Mouse (Mus musculus): Measurements from ENCODE around the gene Gm12830. TPM values are rescaled to one million over a fixed set of nuclear protein-coding genes. Genes with fewer than 3 reads are reported as not detected.

The Gm12830 gene
- polyA plus RNA-seq, 1 experiment = not detected

- H3K4me1 ChIP-seq (ENCODE audit: control insufficient read depth, insufficient read depth, low read length) = no peaks in the 10 kb centered on the region
- no peak for DNase-seq
- TF ChIP-seq CTCF (IDR thresholded peaks at IDR 0.05; ENCODE audit: insufficient read depth, low read length) (no peak), POLR2A (IDR thresholded peaks at IDR 0.05; ENCODE audit: borderline replicate concordance, extremely low read depth, low read depth, low read length) (no peak)
- WGBS = 19% methylated on average over 9 of the region's 11 CpGs
- H3K4me3 ChIP-seq (replicated peaks; ENCODE audit: extremely low read depth, low read depth, low read length) = no peak overlapping the region
Measured at GRCm38 (mm10) chr4:114842376-114842960, 20.9 kb downstream of the Gm12830 start.

- no peak for DNase-seq
- WGBS = 4% methylated on average over 51 of the region's 51 CpGs
- Histone ChIP-seq H3K4me1 (ENCODE audit: control insufficient read depth, insufficient read depth, low read length) (no peaks in the 10 kb centered on the region), H3K4me3 (replicated peaks; ENCODE audit: extremely low read depth, low read depth, low read length) (no peak overlapping the region)
- TF ChIP-seq CTCF (IDR thresholded peaks at IDR 0.05; ENCODE audit: insufficient read depth, low read length) (no peak), POLR2A (IDR thresholded peaks at IDR 0.05; ENCODE audit: borderline replicate concordance, extremely low read depth, low read depth, low read length) (no peak)
Measured at GRCm38 (mm10) chr4:114843097-114843721, 21.7 kb downstream of the Gm12830 start.

GRCm38 (mm10) chr4:114844600-114844999 lies 23.1 kb downstream of the Gm12830 start:
- Histone ChIP-seq H3K4me1 (ENCODE audit: control insufficient read depth, insufficient read depth, low read length) (no peaks in the 10 kb centered on the region), H3K4me3 (replicated peaks; ENCODE audit: extremely low read depth, low read depth, low read length) (no peak overlapping the region)
- WGBS = 46% methylated on average over 1 of the region's 1 CpGs
- TF ChIP-seq POLR2A (IDR thresholded peaks at IDR 0.05; ENCODE audit: borderline replicate concordance, extremely low read depth, low read depth, low read length) (no peak), CTCF (IDR thresholded peaks at IDR 0.05; ENCODE audit: insufficient read depth, low read length) (no peak)
- DNase-seq = no peak

- no peaks in the 10 kb centered on the region for H3K4me1 ChIP-seq (ENCODE audit: control insufficient read depth, insufficient read depth, low read length)
- no peak for DNase-seq
- TF ChIP-seq CTCF (IDR thresholded peaks at IDR 0.05; ENCODE audit: insufficient read depth, low read length) (no peak), POLR2A (IDR thresholded peaks at IDR 0.05; ENCODE audit: borderline replicate concordance, extremely low read depth, low read depth, low read length) (no peak)
- H3K4me3 ChIP-seq (replicated peaks; ENCODE audit: extremely low read depth, low read depth, low read length) = no peak overlapping the region
- WGBS = 55% methylated on average over 4 of the region's 4 CpGs
Measured at GRCm38 (mm10) chr4:114845622-114846021, 24.1 kb downstream of the Gm12830 start.

- Histone ChIP-seq H3K4me3 (replicated peaks; ENCODE audit: extremely low read depth, low read depth, low read length) (no peak overlapping the region), H3K4me1 (ENCODE audit: control insufficient read depth, insufficient read depth, low read length) (no peaks in the 10 kb centered on the region)
- DNase-seq = no peak
- WGBS = 86% methylated on average over 6 of the region's 6 CpGs
- TF ChIP-seq POLR2A (IDR thresholded peaks at IDR 0.05; ENCODE audit: borderline replicate concordance, extremely low read depth, low read depth, low read length) (no peak), CTCF (IDR thresholded peaks at IDR 0.05; ENCODE audit: insufficient read depth, low read length) (no peak)
Measured at GRCm38 (mm10) chr4:114846723-114847122, 25.2 kb downstream of the Gm12830 start.

- 51% methylated on average over 2 of the region's 2 CpGs for WGBS
Measured at GRCm38 (mm10) chr4:114853968-114854367, 32.4 kb downstream of the Gm12830 start.

GRCm38 (mm10) chr4:114858426-114858825 lies 36.9 kb downstream of the Gm12830 start:
- TF ChIP-seq POLR2A (IDR thresholded peaks at IDR 0.05; ENCODE audit: borderline replicate concordance, extremely low read depth, low read depth, low read length) = no peak
- TF ChIP-seq CTCF (IDR thresholded peaks at IDR 0.05; ENCODE audit: insufficient read depth, low read length) = no peak
- Histone ChIP-seq H3K4me1 (ENCODE audit: control insufficient read depth, insufficient read depth, low read length) (no peaks in the 10 kb centered on the region), H3K4me3 (replicated peaks; ENCODE audit: extremely low read depth, low read depth, low read length) (no peak overlapping the region)
- DNase-seq = no peak
- WGBS = 55% methylated on average over 5 of the region's 5 CpGs

More at GRCm38 (mm10) chr4:114853968-114854367, 32.4 kb downstream of the Gm12830 start:
- no peak for TF ChIP-seq CTCF (IDR thresholded peaks at IDR 0.05; ENCODE audit: insufficient read depth, low read length)
- no peak for TF ChIP-seq POLR2A (IDR thresholded peaks at IDR 0.05; ENCODE audit: borderline replicate concordance, extremely low read depth, low read depth, low read length)
- no peak for DNase-seq
- Histone ChIP-seq H3K4me3 (replicated peaks; ENCODE audit: extremely low read depth, low read depth, low read length) (no peak overlapping the region), H3K4me1 (ENCODE audit: control insufficient read depth, insufficient read depth, low read length) (no peaks in the 10 kb centered on the region)

- Histone ChIP-seq H3K4me3 (replicated peaks; ENCODE audit: extremely low read depth, low read depth, low read length) (no peak overlapping the region), H3K4me1 (ENCODE audit: control insufficient read depth, insufficient read depth, low read length) (no peaks in the 10 kb centered on the region)
- 79% methylated on average over 5 of the region's 5 CpGs for WGBS
- DNase-seq = no peak
- TF ChIP-seq CTCF (IDR thresholded peaks at IDR 0.05; ENCODE audit: insufficient read depth, low read length) (no peak), POLR2A (IDR thresholded peaks at IDR 0.05; ENCODE audit: borderline replicate concordance, extremely low read depth, low read depth, low read length) (no peak)
Measured at GRCm38 (mm10) chr4:114863166-114863565, 41.6 kb downstream of the Gm12830 start.

GRCm38 (mm10) chr4:114869765-114870490 lies 48.4 kb downstream of the Gm12830 start:
- 25% methylated on average over 11 of the region's 11 CpGs for WGBS
- Histone ChIP-seq H3K4me3 (replicated peaks; ENCODE audit: extremely low read depth, low read depth, low read length) (no peak overlapping the region), H3K4me1 (ENCODE audit: control insufficient read depth, insufficient read depth, low read length) (no peaks in the 10 kb centered on the region)
- TF ChIP-seq POLR2A (IDR thresholded peaks at IDR 0.05; ENCODE audit: borderline replicate concordance, extremely low read depth, low read depth, low read length) (no peak), CTCF (IDR thresholded peaks at IDR 0.05; ENCODE audit: insufficient read depth, low read length) (no peak)
- DNase-seq = peak; percentile 23

Measured in lung, adult 2 months (tissue).